Mouse (Mus musculus): Measurements from ENCODE around the gene Slitrk1. TPM values are rescaled to one million over a fixed set of nuclear protein-coding genes. Genes with fewer than 3 reads are reported as not detected.

Gene Slitrk1
- under 1 TPM in 1 of 2 experiments, not detected in 1; 0.06 TPM for total RNA-seq (2021)
- long read RNA-seq, experiment 1: 0 reads
- long read RNA-seq, experiment 2: 0 reads

- H3K27ac ChIP-seq: no peak within 1 kb of the TSS
- peak within 1 kb of the TSS; percentile 55 for H3K4me3 ChIP-seq
- DNase-seq: peak; percentile 28
- intact Hi-C loops (cut with DNase I): no loop called here
- no peak for TF ChIP-seq CTCF (IDR thresholded peaks at IDR 0.05)
Observed at GRCm38 (mm10) chr14:108913714-108914263, at the start of gene Slitrk1. Slitrk1 (minus strand) TSS chr14:108914158.

- DNase-seq: no peak
- intact Hi-C loops (cut with DNase I): no loop called here
- Histone ChIP-seq H3K27ac (no peak overlapping the region), H3K4me3 (no peak overlapping the region)
- no peak for TF ChIP-seq CTCF (IDR thresholded peaks at IDR 0.05)
Observed at GRCm38 (mm10) chr14:108935777-108936176, 21.8 kb upstream of the Slitrk1 start.

- TF ChIP-seq CTCF (IDR thresholded peaks at IDR 0.05): no peak
- no peak for DNase-seq
- H3K27ac ChIP-seq: no peak overlapping the region
- H3K4me3 ChIP-seq: peak overlapping the region; percentile 55
- intact Hi-C loops (cut with DNase I): no loop called here
Observed at GRCm38 (mm10) chr14:108914336-108914735, 378 bp upstream of the Slitrk1 start.

DNA sequence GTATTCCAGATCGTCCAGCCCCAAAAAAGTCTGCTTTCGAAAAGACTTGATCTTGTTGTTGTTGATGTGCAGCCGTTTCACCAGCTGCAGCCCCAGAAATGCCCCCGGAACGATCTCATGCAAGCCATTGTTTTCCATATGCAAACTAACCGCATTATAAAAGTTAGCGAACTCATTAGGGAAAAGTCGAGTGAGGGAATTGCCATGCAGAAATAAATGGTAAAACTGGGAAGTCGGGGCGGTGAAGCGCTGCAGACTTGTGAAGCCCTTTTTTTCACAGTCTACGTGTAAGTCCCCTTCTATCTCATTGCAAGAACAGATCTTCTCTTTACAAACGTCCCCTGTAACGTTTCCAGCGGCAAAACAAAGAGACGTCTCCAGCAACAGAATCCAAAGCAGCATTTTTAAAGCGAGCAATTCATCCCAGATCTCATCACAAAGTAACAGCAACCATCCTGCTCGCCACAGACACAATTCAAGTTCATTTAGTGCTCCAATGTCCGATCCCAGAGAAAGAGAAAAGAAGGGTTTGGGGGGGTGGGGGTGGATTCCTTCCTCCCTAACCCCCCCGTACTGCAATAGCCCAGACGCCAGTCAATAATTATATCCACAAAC is 975 bp downstream of the Slitrk1 start:
- no peak for TF ChIP-seq CTCF (IDR thresholded peaks at IDR 0.05)
- intact Hi-C loops (cut with DNase I): no loop called here
- peak overlapping the region; percentile 55 for H3K4me3 ChIP-seq
- no peak for DNase-seq
- no peak overlapping the region for H3K27ac ChIP-seq

- Histone ChIP-seq H3K4me3 (peak overlapping the region; percentile 55), H3K27ac (no peak overlapping the region)
- peak; percentile 18 for DNase-seq
- intact Hi-C loops (cut with DNase I): no loop called here
- TF ChIP-seq CTCF (IDR thresholded peaks at IDR 0.05): no peak
Observed at GRCm38 (mm10) chr14:108912021-108912875, 1.7 kb downstream of the Slitrk1 start.

GRCm38 (mm10) chr14:108911138-108911841 is 2.7 kb downstream of the Slitrk1 start:
- no peak for DNase-seq
- intact Hi-C loops (cut with DNase I): no loop called here
- TF ChIP-seq CTCF (IDR thresholded peaks at IDR 0.05): no peak
- Histone ChIP-seq H3K4me3 (peak overlapping the region; percentile 55), H3K27ac (no peak overlapping the region)

- Histone ChIP-seq H3K4me3 (peak overlapping the region; percentile 55), H3K27ac (no peak overlapping the region)
- no peak for DNase-seq
- intact Hi-C loops (cut with DNase I): no loop called here
- TF ChIP-seq CTCF (IDR thresholded peaks at IDR 0.05): no peak
Observed at GRCm38 (mm10) chr14:108910449-108911137, 3.4 kb downstream of the Slitrk1 start.

- intact Hi-C loops (cut with DNase I): no loop called here
Observed at GRCm38 (mm10) chr14:108909336-108909953, 4.5 kb downstream of the Slitrk1 start.

GRCm38 (mm10) chr14:108898601-108899000 is 15.4 kb downstream of the Slitrk1 start:
- DNase-seq: no peak
- TF ChIP-seq CTCF (IDR thresholded peaks at IDR 0.05): no peak
- intact Hi-C loops (cut with DNase I): no loop called here
- Histone ChIP-seq H3K27ac (no peak overlapping the region), H3K4me3 (no peak overlapping the region)

More at GRCm38 (mm10) chr14:108909336-108909953, 4.5 kb downstream of the Slitrk1 start:
- H3K4me3 ChIP-seq: no peak overlapping the region
- TF ChIP-seq CTCF (IDR thresholded peaks at IDR 0.05): no peak
- no peak for DNase-seq
- H3K27ac ChIP-seq: no peak overlapping the region

GRCm38 (mm10) chr14:108895456-108895855 is 18.5 kb downstream of the Slitrk1 start:
- Histone ChIP-seq H3K4me3 (no peak overlapping the region), H3K27ac (no peak overlapping the region)
- DNase-seq: no peak
- no peak for TF ChIP-seq CTCF (IDR thresholded peaks at IDR 0.05)
- intact Hi-C loops (cut with DNase I): no loop called here

DNA sequence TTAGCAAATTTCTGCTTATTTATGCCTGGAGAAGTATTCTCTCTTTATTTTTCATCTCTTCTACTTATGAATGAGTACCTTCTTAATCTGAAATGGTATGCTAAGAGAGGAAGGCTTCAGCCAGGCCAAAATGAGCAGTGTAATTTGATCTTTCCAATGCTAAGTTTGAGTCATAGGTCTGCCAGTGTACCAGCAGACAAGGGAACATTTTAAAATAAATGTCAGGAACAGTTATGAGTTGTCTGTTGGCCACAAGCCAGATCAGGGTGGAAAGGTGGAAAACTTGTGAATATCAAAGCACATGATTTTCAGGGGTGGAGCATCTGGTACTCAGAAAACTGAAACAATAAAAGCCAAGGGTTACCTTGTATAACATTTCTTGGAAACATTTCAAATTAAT is 46.1 kb downstream of the Slitrk1 start:
- no peak for TF ChIP-seq CTCF (IDR thresholded peaks at IDR 0.05)
- DNase-seq: no peak
- Histone ChIP-seq H3K4me3 (no peak overlapping the region), H3K27ac (no peak overlapping the region)
- intact Hi-C loops (cut with DNase I): no loop called here

DNA sequence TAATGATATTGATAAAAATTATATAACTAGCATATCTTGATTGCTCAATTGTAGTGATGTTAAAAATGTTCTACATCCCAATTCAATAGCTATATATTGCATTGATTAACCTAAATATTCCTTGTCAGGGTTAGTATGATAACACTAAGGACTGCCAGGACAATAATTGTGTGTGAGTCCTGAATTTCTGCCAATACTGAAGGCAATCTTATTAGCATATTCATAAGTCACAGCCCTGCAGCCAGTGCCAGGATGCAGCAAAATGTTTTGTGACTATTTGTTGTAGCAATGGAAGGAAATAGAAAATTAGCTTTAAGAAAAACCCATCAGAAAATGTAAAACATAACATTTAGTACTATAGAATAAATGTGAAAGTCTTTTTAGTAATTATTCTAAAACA is 49.3 kb downstream of the Slitrk1 start:
- Histone ChIP-seq H3K4me3 (no peak overlapping the region), H3K27ac (no peak overlapping the region)
- intact Hi-C loops (cut with DNase I): no loop called here
- DNase-seq: no peak
- TF ChIP-seq CTCF (IDR thresholded peaks at IDR 0.05): no peak
